Mouse (Mus musculus) heart, embryonic 11.5 days (tissue): ENCODE data around the gene Znrd1. TPM values are rescaled to one million over a fixed set of nuclear protein-coding genes. Genes with fewer than 3 reads are reported as not detected.
"Not testable (repeated sequence)": the region's sequence is repeated elsewhere in the genome, so short reads cannot be mapped to it uniquely, and the experiment has no call there.

ENCODE experiments used
- ATAC-seq: fragments of 200-750 bp; cut with Nextera tagmentation; replicated peaks from 2 replicates; pipeline ENCODE4 v1.8.0; 2017; ENCODE audit warnings: moderate library complexity; ENCODE audit not compliant: insufficient number of reproducible peaks, low FRiP score, low TSS enrichment
- H3K27ac ChIP-seq: fragments of 300-500 bp; sonication (generic); 2 replicates; pipeline ENCODE4 v1.5.1; 2014; ENCODE audit warnings: mild to moderate bottlenecking, low read depth, low read length
- H3K27me3 ChIP-seq: fragments of 300-500 bp; sonication (generic); 2 replicates; pipeline ENCODE4 v1.6.1; 2014; ENCODE audit warnings: mild to moderate bottlenecking, low read length, mixed read lengths; ENCODE audit not compliant: control insufficient read depth, insufficient read depth
- H3K36me3 ChIP-seq: fragments of 300-500 bp; sonication (generic); 2 replicates; pipeline ENCODE4 v1.6.1; 2014; ENCODE audit warnings: mild to moderate bottlenecking, low read length, moderate library complexity, mixed read lengths; ENCODE audit not compliant: control insufficient read depth, insufficient read depth
- H3K4me1 ChIP-seq: fragments of 300-500 bp; sonication (generic); 2 replicates; pipeline ENCODE4 v1.6.1; 2014; ENCODE audit warnings: low read length; ENCODE audit not compliant: control insufficient read depth, insufficient read depth
- H3K4me2 ChIP-seq: fragments of 300-500 bp; sonication (generic); 2 replicates; pipeline ENCODE4 v1.6.1; 2014; ENCODE audit warnings: mild to moderate bottlenecking, moderate library complexity
- H3K4me3 ChIP-seq: fragments of 300-500 bp; sonication (generic); 2 replicates; pipeline ENCODE4 v1.5.1; 2014; ENCODE audit warnings: low read depth, low read length
- H3K9ac ChIP-seq: fragments of 300-500 bp; sonication (generic); 2 replicates; pipeline ENCODE4 v1.6.1; 2014; ENCODE audit warnings: mild to moderate bottlenecking, low read depth, low read length, moderate library complexity
- H3K9me3 ChIP-seq: fragments of 300-500 bp; sonication (generic); replicated peaks from 2 replicates; pipeline ENCODE4 v1.6.1; 2016; ENCODE audit warnings: low read length; ENCODE audit not compliant: control insufficient read depth
- WGBS: fragments of 180-500 bp; shearing (Covaris S2); extraction: QIAGEN DNeasy Blood & Tissue Kit; methylation state at CpG from one replicate; pipeline ENCODE4 v1.1.7; 2014; ENCODE audit not compliant: insufficient replicate concordance; 5-methylcytosine and 5-hydroxymethylcytosine counted together
- polyA plus RNA-seq: library from polyadenylated mRNA; unstranded; fragments of >200 nt; fragmentation: Nextera tagmentation; extraction: Ambion mirVana; gene quantifications from 2 replicates; pipeline ENCODE4 v1.2.1, GENCODE M21; 2014

Znrd1 gene
- polyA plus RNA-seq, 1 experiment from 2014 or later: 44.1 TPM

- H3K4me1 ChIP-seq: no peaks in the 10 kb centered on the region; the same call in 1 of the 2 replicates
- no peak for ATAC-seq
- no peak overlapping the region for H3K4me2 ChIP-seq
- H3K4me3 ChIP-seq: no peak overlapping the region
- H3K27me3 ChIP-seq: peaks cover 9% of the 10 kb centered on the region
- H3K9me3 ChIP-seq: no peaks in the 10 kb centered on the region
- H3K27ac ChIP-seq: no peak overlapping the region
- H3K36me3 ChIP-seq: no peaks in the 10 kb centered on the region
- WGBS: 92% methylated on average over 4 of the region's 4 CpGs
- H3K9ac ChIP-seq: no peak overlapping the region
Measured at GRCm38 (mm10) chr17:36993770-36994325, 35.5 kb upstream of the Znrd1 start.

GRCm38 (mm10) chr17:36992336-36993104, 34.2 kb upstream of the Znrd1 start:
- WGBS: 56% methylated on average over 3 of the region's 3 CpGs
- no peak overlapping the region for H3K4me2 ChIP-seq
- no peaks in the 10 kb centered on the region; the same call in 1 of the 2 replicates for H3K4me1 ChIP-seq
- peaks cover 22% of the 10 kb centered on the region for H3K27me3 ChIP-seq
- H3K4me3 ChIP-seq: no peak overlapping the region
- H3K9ac ChIP-seq: no peak overlapping the region
- H3K27ac ChIP-seq: no peak overlapping the region
- H3K9me3 ChIP-seq: no peaks in the 10 kb centered on the region
- no peaks in the 10 kb centered on the region for H3K36me3 ChIP-seq
- no peak for ATAC-seq

- WGBS: 73% methylated on average over 6 of the region's 6 CpGs
- not testable (repeated sequence) for H3K9me3 ChIP-seq, H3K4me3 ChIP-seq, H3K9ac ChIP-seq, H3K4me2 ChIP-seq, H3K36me3 ChIP-seq, H3K4me1 ChIP-seq, H3K27ac ChIP-seq, ATAC-seq
- peaks cover 26% of the 10 kb centered on the region for H3K27me3 ChIP-seq
Measured at GRCm38 (mm10) chr17:36990630-36991029, 32.3 kb upstream of the Znrd1 start.

GRCm38 (mm10) chr17:36989437-36989836, 31.1 kb upstream of the Znrd1 start, which contains the start of gene H2-M5:
Gene H2-M5 (minus strand): TSS chr17:36989537.
- Histone ChIP-seq H3K27me3 (peaks cover 26% of the 10 kb centered on the region), H3K36me3 (no peaks in the 10 kb centered on the region), H3K4me3 (peak within 1 kb of the TSS; percentile 34), H3K9me3 (no peaks in the 10 kb centered on the region), H3K27ac (no peak within 1 kb of the TSS), H3K4me1 (no peaks in the 10 kb centered on the region; the same call in 1 of the 2 replicates), H3K4me2 (peak within 1 kb of the TSS; percentile 60), H3K9ac (peak within 1 kb of the TSS; percentile 22; the same call in 1 of the 2 replicates)
- WGBS: 19% methylated on average over 5 of the region's 5 CpGs
- ATAC-seq: no peak

- Histone ChIP-seq H3K9me3 (no peaks in the 10 kb centered on the region), H3K27ac (no peak overlapping the region), H3K4me2 (peak overlapping the region; percentile 60), H3K27me3 (peaks cover 26% of the 10 kb centered on the region), H3K4me3 (peak overlapping the region; percentile 34), H3K9ac (peak overlapping the region; percentile 22; the same call in 1 of the 2 replicates), H3K4me1 (no peaks in the 10 kb centered on the region; the same call in 1 of the 2 replicates), H3K36me3 (no peaks in the 10 kb centered on the region)
- no peak for ATAC-seq
- WGBS: 8% methylated on average over 24 of the region's 24 CpGs
Measured at GRCm38 (mm10) chr17:36988475-36988874, 30.1 kb upstream of the Znrd1 start.

- no peak overlapping the region for H3K4me2 ChIP-seq
- no peak overlapping the region for H3K4me3 ChIP-seq
- H3K9me3 ChIP-seq: no peaks in the 10 kb centered on the region
- H3K27ac ChIP-seq: no peak overlapping the region
- peaks cover 4% of the 10 kb centered on the region; the same call in 1 of the 2 replicates for H3K4me1 ChIP-seq
- no peak for ATAC-seq
- no peaks in the 10 kb centered on the region for H3K36me3 ChIP-seq
- no peak overlapping the region for H3K9ac ChIP-seq
- 28% methylated on average over 5 of the region's 5 CpGs for WGBS
- peaks cover 7% of the 10 kb centered on the region for H3K27me3 ChIP-seq
Measured at GRCm38 (mm10) chr17:36982253-36983155, 24.1 kb upstream of the Znrd1 start.

GRCm38 (mm10) chr17:36981845-36982244, 23.5 kb upstream of the Znrd1 start:
- Histone ChIP-seq H3K4me2 (peak overlapping the region; percentile 67), H3K36me3 (no peaks in the 10 kb centered on the region), H3K9me3 (no peaks in the 10 kb centered on the region), H3K9ac (peak overlapping the region; percentile 59; the same call in 1 of the 2 replicates), H3K4me3 (peak overlapping the region; percentile 32), H3K27me3 (peaks cover 7% of the 10 kb centered on the region; the same call in 1 of the 2 replicates), H3K4me1 (peaks cover 4% of the 10 kb centered on the region; the same call in 1 of the 2 replicates), H3K27ac (no peak overlapping the region)
- WGBS: 3% methylated on average over 4 of the region's 4 CpGs
- no peak for ATAC-seq

- Histone ChIP-seq H3K36me3 (no peaks in the 10 kb centered on the region), H3K9ac (peak within 1 kb of the TSS; percentile 59), H3K27ac (no peak within 1 kb of the TSS), H3K4me2 (peak within 1 kb of the TSS; percentile 67), H3K9me3 (no peaks in the 10 kb centered on the region), H3K27me3 (peaks cover 3% of the 10 kb centered on the region; the same call in 1 of the 2 replicates), H3K4me1 (peaks cover 4% of the 10 kb centered on the region; the same call in 1 of the 2 replicates), H3K4me3 (peak within 1 kb of the TSS; percentile 32)
- 4% methylated on average over 18 of the region's 18 CpGs for WGBS
- ATAC-seq: no peak
Measured at GRCm38 (mm10) chr17:36981221-36981813, 23.0 kb upstream of the Znrd1 start, which contains the start of gene 2410137M14Rik. Gene 2410137M14Rik (minus strand): TSS chr17:36981237.
